Mouse (Mus musculus) limb, embryonic 12.5 days (tissue): ENCODE measurements around the gene Amt. TPM values are rescaled to one million over a fixed set of nuclear protein-coding genes. Genes with fewer than 3 reads are reported as not detected.
A peak's percentile ranks its signal among the peaks of the same experiment; 100 is the strongest.
"Not testable (repeated sequence)": the region's sequence is repeated elsewhere in the genome, so short reads cannot be mapped to it uniquely, and the experiment has no call there.

Source experiments
- ATAC-seq: fragments of 200-750 bp; cut with Nextera tagmentation; 2 replicates; pipeline ENCODE4 v1.8.0; 2017; ENCODE audit warnings: low read depth, moderate TSS enrichment; ENCODE audit not compliant: insufficient number of reproducible peaks, insufficient read depth, low FRiP score, low TSS enrichment
- H3K27ac ChIP-seq: fragments of 300-500 bp; sonication (generic); 2 replicates; pipeline ENCODE4 v1.5.1; 2016; ENCODE audit warnings: mild to moderate bottlenecking, moderate library complexity
- H3K27me3 ChIP-seq: fragments of 300-500 bp; sonication (generic); 2 replicates; pipeline ENCODE4 v1.6.1; 2016; ENCODE audit warnings: mild to moderate bottlenecking, moderate library complexity
- H3K36me3 ChIP-seq: fragments of 300-500 bp; sonication (generic); 2 replicates; pipeline ENCODE4 v1.6.1; 2016; ENCODE audit warnings: mild to moderate bottlenecking, moderate library complexity
- H3K4me1 ChIP-seq: fragments of 300-500 bp; sonication (generic); replicated peaks from 2 replicates; pipeline ENCODE4 v1.6.1; 2016
- H3K4me2 ChIP-seq: fragments of 300-500 bp; sonication (generic); 2 replicates; pipeline ENCODE4 v1.6.1; 2016; ENCODE audit warnings: mild to moderate bottlenecking, moderate library complexity
- H3K4me3 ChIP-seq: fragments of 300-500 bp; sonication (generic); replicated peaks from 2 replicates; pipeline ENCODE4 v1.5.1; 2016; ENCODE audit warnings: mild to moderate bottlenecking
- H3K9ac ChIP-seq: fragments of 300-500 bp; sonication (generic); replicated peaks from 2 replicates; pipeline ENCODE4 v1.6.1; 2016; ENCODE audit warnings: mild to moderate bottlenecking, moderate library complexity
- H3K9me3 ChIP-seq: fragments of 300-500 bp; sonication (generic); 2 replicates; pipeline ENCODE4 v1.6.1; 2016; ENCODE audit warnings: mild to moderate bottlenecking, moderate library complexity
- WGBS: fragments of 180-500 bp; shearing (Covaris S2); methylation state at CpG from one replicate; pipeline ENCODE4 v1.1.7; 2016; 5-methylcytosine and 5-hydroxymethylcytosine counted together
- polyA plus RNA-seq: library from polyadenylated mRNA; unstranded; fragments of >200 nt; fragmentation: Nextera tagmentation; extraction: Ambion mirVana; gene quantifications from 2 replicates; pipeline ENCODE4 v1.2.1, GENCODE M21; 2016

Amt gene
- polyA plus RNA-seq, 1 experiment from 2014 or later = 17.0 TPM

- H3K4me2 ChIP-seq, H3K36me3 ChIP-seq, H3K9me3 ChIP-seq, H3K4me3 ChIP-seq, H3K27me3 ChIP-seq, H3K27ac ChIP-seq, H3K4me1 ChIP-seq, H3K9ac ChIP-seq, ATAC-seq: not testable (repeated sequence)
- 75% methylated on average over 6 of the region's 6 CpGs for WGBS
These were observed 9.0 kb upstream of the Amt start for GRCm38 (mm10) chr9:108287526-108288238.

GRCm38 (mm10) chr9:108289347-108289746 is 7.3 kb upstream of the Amt start:
- 0 out of 2 replicates have a peak overlapping the region, but pooled peaks have one; percentile 81 for H3K27ac ChIP-seq
- peak overlapping the region; percentile 53; the same call in 1 of the 2 replicates for H3K4me3 ChIP-seq
- WGBS = 59% methylated on average over 2 of the region's 2 CpGs
- peak overlapping the region; percentile 58 for H3K4me2 ChIP-seq
- no peak for ATAC-seq
- no peak overlapping the region for H3K9ac ChIP-seq
- H3K4me1 ChIP-seq = peaks cover 3% of the 10 kb centered on the region
- no peaks in the 10 kb centered on the region for H3K9me3 ChIP-seq
- H3K27me3 ChIP-seq = no peaks in the 10 kb centered on the region
- peaks cover 11% of the 10 kb centered on the region for H3K36me3 ChIP-seq

DNA sequence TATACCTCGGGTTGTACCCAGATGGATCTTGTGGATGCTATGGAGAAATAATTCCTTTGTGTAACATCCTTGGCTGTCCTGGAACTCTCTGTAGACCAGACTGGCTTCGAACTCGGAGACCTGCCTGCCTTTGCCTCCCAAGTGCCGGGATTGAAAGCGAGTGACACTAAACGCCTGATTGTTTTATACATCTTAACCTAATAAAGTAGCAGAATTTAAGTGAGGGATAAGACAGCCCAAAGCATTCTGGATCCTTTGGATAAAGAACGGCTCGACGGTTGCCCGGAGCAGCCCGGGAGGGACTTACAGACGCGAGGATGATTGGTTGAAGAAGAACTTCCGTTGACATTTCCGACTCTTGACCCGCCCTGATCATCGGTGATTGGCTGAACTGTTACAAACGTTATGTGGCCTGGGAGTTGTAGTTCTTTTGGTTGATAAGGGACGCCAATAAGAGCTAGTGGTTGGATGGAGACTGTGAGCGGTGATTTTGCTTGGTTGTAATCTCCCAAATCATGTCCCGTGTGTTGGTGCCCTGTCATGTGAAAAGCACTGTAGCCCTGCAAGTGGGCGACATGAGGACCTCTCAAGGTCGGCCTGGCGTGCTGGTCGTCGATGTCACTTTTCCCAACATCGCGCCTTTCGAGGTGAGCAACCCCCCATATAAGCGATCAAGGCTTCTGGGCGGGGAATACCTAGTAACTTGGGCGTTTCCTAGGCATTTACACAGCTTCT is 6.5 kb upstream of the Amt start, which contains the start of gene Nicn1:
TSS of gene Nicn1 (plus strand) at position 414 of the 735 bp plus-strand sequence.
- Histone ChIP-seq H3K4me1 (peaks cover 3% of the 10 kb centered on the region), H3K36me3 (peaks cover 20% of the 10 kb centered on the region), H3K9ac (peak within 1 kb of the TSS; percentile 64), H3K27ac (peak within 1 kb of the TSS; percentile 81), H3K27me3 (no peaks in the 10 kb centered on the region), H3K9me3 (no peaks in the 10 kb centered on the region), H3K4me3 (peak within 1 kb of the TSS; percentile 53), H3K4me2 (peak within 1 kb of the TSS; percentile 58)
- peak; percentile 96 for ATAC-seq
- WGBS = under 1% methylated on average over 32 of the region's 32 CpGs

- H3K36me3 ChIP-seq = peaks cover 23% of the 10 kb centered on the region
- no peaks in the 10 kb centered on the region for H3K9me3 ChIP-seq
- H3K27me3 ChIP-seq = no peaks in the 10 kb centered on the region
- H3K27ac ChIP-seq = 0 out of 2 replicates have a peak overlapping the region, but pooled peaks have one; percentile 24
- WGBS = 51% methylated on average over 6 of the region's 6 CpGs
- H3K9ac ChIP-seq = peak overlapping the region; percentile 55
- H3K4me3 ChIP-seq = peak overlapping the region; percentile 53
- H3K4me1 ChIP-seq = peaks cover 3% of the 10 kb centered on the region
- peak overlapping the region; percentile 58 for H3K4me2 ChIP-seq
- ATAC-seq = no peak
These were observed 5.9 kb upstream of the Amt start for GRCm38 (mm10) chr9:108290773-108291172.

- H3K27ac ChIP-seq = no peak overlapping the region
- H3K4me3 ChIP-seq = no peak overlapping the region
- no peak for ATAC-seq
- 81% methylated on average over 3 of the region's 3 CpGs for WGBS
- no peak overlapping the region for H3K9ac ChIP-seq
- peaks cover 32% of the 10 kb centered on the region for H3K36me3 ChIP-seq
- no peak overlapping the region for H3K4me2 ChIP-seq
- H3K9me3 ChIP-seq = no peaks in the 10 kb centered on the region
- peaks cover 12% of the 10 kb centered on the region for H3K4me1 ChIP-seq
- no peaks in the 10 kb centered on the region for H3K27me3 ChIP-seq
These were observed 5.2 kb downstream of the Amt start for GRCm38 (mm10) chr9:108301853-108302252.

- Histone ChIP-seq H3K27me3 (no peaks in the 10 kb centered on the region), H3K4me2 (peak overlapping the region; percentile 84), H3K9ac (no peak overlapping the region; the same call in 1 of the 2 replicates), H3K9me3 (no peaks in the 10 kb centered on the region), H3K27ac (no peak overlapping the region), H3K4me3 (peak overlapping the region; percentile 90; the same call in 1 of the 2 replicates), H3K36me3 (peaks cover 26% of the 10 kb centered on the region), H3K4me1 (peaks cover 30% of the 10 kb centered on the region)
- ATAC-seq = no peak
- 87% methylated on average over 4 of the region's 4 CpGs for WGBS
These were observed 8.1 kb downstream of the Amt start for GRCm38 (mm10) chr9:108304716-108305115.

GRCm38 (mm10) chr9:108305170-108305569 is 8.5 kb downstream of the Amt start:
- no peaks in the 10 kb centered on the region for H3K27me3 ChIP-seq
- peak overlapping the region; percentile 73 for H3K9ac ChIP-seq
- 6% methylated on average over 1 of the region's 1 CpGs for WGBS
- peak overlapping the region; percentile 84 for H3K4me2 ChIP-seq
- H3K4me3 ChIP-seq = peak overlapping the region; percentile 90
- H3K4me1 ChIP-seq = peaks cover 33% of the 10 kb centered on the region
- no peak; the same call in 1 of the 2 replicates for ATAC-seq
- H3K9me3 ChIP-seq = no peaks in the 10 kb centered on the region
- H3K27ac ChIP-seq = peak overlapping the region; percentile 73
- peaks cover 25% of the 10 kb centered on the region for H3K36me3 ChIP-seq

DNA sequence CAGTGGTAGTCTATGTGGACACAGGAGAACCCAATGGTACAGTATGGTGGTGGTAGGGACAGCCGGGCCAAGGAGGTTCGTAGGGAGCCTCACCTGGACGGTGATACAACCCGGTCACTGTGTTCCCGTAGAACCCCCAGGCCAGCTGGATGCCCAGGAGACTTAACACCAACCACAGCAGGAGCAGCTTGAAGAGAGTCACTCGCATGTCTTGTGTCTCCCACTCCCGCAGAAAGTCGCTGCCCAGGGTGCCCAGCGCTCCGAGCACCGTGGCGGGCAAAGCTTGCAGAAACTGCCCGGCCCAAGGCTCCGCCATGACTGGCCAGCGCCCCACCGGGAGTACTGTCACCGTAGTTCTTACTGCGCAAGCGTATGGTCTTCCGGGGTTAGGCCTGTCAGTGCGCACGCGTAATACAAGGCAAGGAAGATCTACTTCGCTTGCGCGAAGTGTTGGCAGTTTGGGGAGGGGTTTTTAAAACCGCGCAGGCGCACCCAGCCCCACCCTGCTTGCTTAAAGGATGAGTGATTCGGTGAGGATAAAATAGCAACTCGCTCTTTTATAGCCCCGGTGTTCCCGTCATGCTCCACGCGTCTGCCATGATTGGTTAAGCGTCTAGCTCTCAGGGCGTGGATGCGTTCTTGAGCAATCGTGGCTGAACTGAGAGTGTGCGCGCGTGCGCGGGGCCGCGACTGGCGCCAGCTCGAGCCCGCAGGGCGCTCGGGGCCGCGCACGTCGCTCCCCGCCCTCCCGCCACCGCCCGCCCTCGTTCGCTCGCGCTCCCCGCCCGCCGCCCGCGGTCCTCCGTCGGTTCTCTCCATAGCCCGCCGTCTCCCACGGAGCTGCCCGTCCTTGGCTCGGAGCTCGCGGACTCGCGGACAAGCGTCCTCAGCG is 9.2 kb downstream of the Amt start, which contains the start of the genes Rhoa and Tcta:
TSS of gene Rhoa (plus strand) at position 501 of the 892 bp plus-strand sequence.
TSS of gene Tcta (minus strand) at position 532 of the 892 bp plus-strand sequence.
- Histone ChIP-seq H3K4me3 (peak within 1 kb of the TSS; percentile 90), H3K36me3 (peaks cover 25% of the 10 kb centered on the region), H3K27ac (peak within 1 kb of the TSS; percentile 100), H3K4me1 (peaks cover 33% of the 10 kb centered on the region), H3K9ac (peak within 1 kb of the TSS; percentile 98), H3K4me2 (peak within 1 kb of the TSS; percentile 84), H3K9me3 (no peaks in the 10 kb centered on the region), H3K27me3 (no peaks in the 10 kb centered on the region)
- peak; percentile 97 for ATAC-seq
- WGBS = under 1% methylated on average over 77 of the region's 81 CpGs

- under 1% methylated on average over 51 of the region's 51 CpGs for WGBS
- ATAC-seq = peak; percentile 65
- Histone ChIP-seq H3K4me3 (peak overlapping the region; percentile 90), H3K4me1 (peaks cover 33% of the 10 kb centered on the region), H3K9ac (peak overlapping the region; percentile 98), H3K9me3 (no peaks in the 10 kb centered on the region), H3K36me3 (peaks cover 21% of the 10 kb centered on the region), H3K27me3 (no peaks in the 10 kb centered on the region), H3K27ac (peak overlapping the region; percentile 100), H3K4me2 (peak overlapping the region; percentile 84)
These were observed 9.9 kb downstream of the Amt start for GRCm38 (mm10) chr9:108306571-108306980.

GRCm38 (mm10) chr9:108307021-108307807 is 10.6 kb downstream of the Amt start:
- peak overlapping the region; percentile 84 for H3K4me2 ChIP-seq
- no peaks in the 10 kb centered on the region for H3K27me3 ChIP-seq
- peaks cover 17% of the 10 kb centered on the region for H3K36me3 ChIP-seq
- H3K9me3 ChIP-seq = no peaks in the 10 kb centered on the region
- peak overlapping the region; percentile 100 for H3K27ac ChIP-seq
- ATAC-seq = no peak
- H3K9ac ChIP-seq = peak overlapping the region; percentile 98
- peak overlapping the region; percentile 90 for H3K4me3 ChIP-seq
- H3K4me1 ChIP-seq = peaks cover 33% of the 10 kb centered on the region
- 21% methylated on average over 12 of the region's 12 CpGs for WGBS
